Mouse (Mus musculus) embryonic fibroblast, embryonic 13.5 days (primary cell): ENCODE data around the gene Bhmt2.

Source experiments
- CTCF ChIP-seq: IDR thresholded peaks from 2 replicates; pipeline ENCODE4 v1.5.1; 2011; ENCODE audit warnings: mild to moderate bottlenecking, control low read depth, low read length, moderate library complexity, borderline replicate concordance; ENCODE audit not compliant: insufficient read depth
- POLR2A ChIP-seq: IDR thresholded peaks from 2 replicates; pipeline ENCODE4 v1.6.1; 2011; ENCODE audit warnings: low read depth, mild to moderate bottlenecking, control low read depth, low read length, moderate library complexity

DNA sequence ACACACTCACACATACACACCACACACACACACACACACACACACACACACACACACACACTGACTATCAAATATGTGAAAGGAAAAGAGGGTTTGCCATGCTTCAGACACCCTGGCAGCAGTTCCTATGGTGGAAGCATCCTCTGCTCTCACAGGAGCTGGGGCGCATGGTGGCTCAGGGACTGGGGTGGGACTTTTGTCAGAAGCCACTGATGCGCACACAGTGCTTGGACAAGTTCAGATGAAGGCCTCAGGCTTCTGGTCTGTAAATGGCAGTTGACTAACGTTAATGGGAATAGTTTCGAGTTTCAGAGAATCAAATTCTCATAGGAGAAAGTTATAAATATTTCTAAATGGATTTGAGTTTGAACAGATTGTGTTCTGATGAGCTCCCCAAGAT is 11.1 kb upstream of the Bhmt2 start:
- TF ChIP-seq CTCF: no peak
- TF ChIP-seq POLR2A: no peak
